Mouse (Mus musculus) kidney, embryonic 16.5 days (tissue): ENCODE results near the gene Rab11b. TPM values are rescaled to one million over a fixed set of nuclear protein-coding genes. Genes with fewer than 3 reads are reported as not detected.
"Not testable (repeated sequence)": the region's sequence is repeated elsewhere in the genome, so short reads cannot be mapped to it uniquely, and the experiment has no call there.

ENCODE experiments used
- ATAC-seq: fragments of 200-750 bp; cut with Nextera tagmentation; 2 replicates; pipeline ENCODE4 v1.8.0; 2017; ENCODE audit warnings: moderate TSS enrichment; ENCODE audit not compliant: low FRiP score, low TSS enrichment
- H3K27ac ChIP-seq: fragments of 300-500 bp; sonication (generic); 2 replicates; pipeline ENCODE4 v1.5.1; 2014; ENCODE audit warnings: low read length
- H3K27me3 ChIP-seq: fragments of 300-500 bp; sonication (generic); 2 replicates; pipeline ENCODE4 v1.6.1; 2014; ENCODE audit warnings: low read length, control low read depth, mixed read lengths; ENCODE audit not compliant: insufficient read depth
- H3K36me3 ChIP-seq: fragments of 300-500 bp; sonication (generic); 2 replicates; pipeline ENCODE4 v1.6.1; 2014; ENCODE audit warnings: low read length, control low read depth, mixed read lengths; ENCODE audit not compliant: insufficient read depth
- H3K4me1 ChIP-seq: fragments of 300-500 bp; sonication (generic); 2 replicates; pipeline ENCODE4 v1.6.1; 2014; ENCODE audit warnings: low read length, control low read depth, mixed read lengths; ENCODE audit not compliant: insufficient read depth
- H3K4me2 ChIP-seq: fragments of 300-500 bp; sonication (generic); replicated peaks from 2 replicates; pipeline ENCODE4 v1.6.1; 2014; ENCODE audit warnings: low read depth, low read length
- H3K4me3 ChIP-seq: fragments of 300-500 bp; sonication (generic); 2 replicates; pipeline ENCODE4 v1.5.1; 2014; ENCODE audit warnings: mild to moderate bottlenecking, low read length
- H3K9ac ChIP-seq: fragments of 300-500 bp; sonication (generic); replicated peaks from 2 replicates; pipeline ENCODE4 v1.6.1; 2014; ENCODE audit warnings: low read length
- H3K9me3 ChIP-seq: fragments of 300-500 bp; sonication (generic); 2 replicates; pipeline ENCODE4 v1.6.1; 2016; ENCODE audit warnings: low read length, control low read depth
- WGBS: fragments of 180-500 bp; shearing (Covaris S2); extraction: QIAGEN DNeasy Blood & Tissue Kit; methylation state at CpG from one replicate; pipeline ENCODE4 v1.1.7; 2014; 5-methylcytosine and 5-hydroxymethylcytosine counted together
- polyA plus RNA-seq: library from polyadenylated mRNA; unstranded; fragments of >200 nt; fragmentation: Nextera tagmentation; extraction: Ambion mirVana; gene quantifications from 2 replicates; pipeline ENCODE4 v1.2.1, GENCODE M21; 2015

The Rab11b gene
- polyA plus RNA-seq, 1 experiment from 2014 or later, result 245 TPM

DNA sequence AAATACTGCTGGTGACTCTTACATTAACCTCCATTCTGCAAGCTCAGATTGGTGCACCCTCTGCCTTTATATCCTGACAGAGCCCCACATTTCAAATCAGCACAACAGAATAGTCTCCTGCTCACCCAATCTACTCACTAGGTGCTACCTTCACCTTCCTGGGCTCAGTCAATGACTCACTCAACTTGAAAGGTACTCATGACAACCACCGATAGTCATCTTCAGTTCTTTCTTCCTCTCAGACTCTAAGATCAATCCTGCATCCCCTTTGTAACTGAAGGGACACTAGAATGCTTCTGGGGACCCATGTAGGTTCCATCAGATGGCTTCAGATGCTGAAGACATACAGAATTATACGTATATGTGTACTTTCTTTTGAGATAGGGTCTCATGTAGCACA is 8.0 kb downstream of the Rab11b start:
- ATAC-seq, result no peak
- 99% methylated on average over 2 of the region's 2 CpGs for WGBS

DNA sequence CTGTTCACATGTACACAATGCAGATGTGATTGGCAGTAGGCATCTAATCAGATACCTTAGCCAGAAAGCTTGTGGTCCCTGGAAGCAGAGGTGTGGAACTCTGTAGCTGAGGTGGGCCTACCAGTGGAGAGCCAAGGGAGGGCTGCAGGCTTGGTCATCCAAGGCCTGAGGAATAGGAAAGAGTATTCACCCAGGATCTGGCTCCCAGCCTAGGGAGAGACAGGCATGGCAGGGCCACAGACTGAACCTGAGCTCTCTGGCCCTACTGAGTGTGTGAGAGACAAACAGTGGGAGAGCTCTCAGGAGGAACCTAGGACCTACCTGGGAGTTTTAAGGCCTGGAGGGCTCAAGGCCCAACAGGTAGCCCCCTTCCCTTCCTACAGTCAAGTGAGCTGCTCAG is 9.1 kb downstream of the Rab11b start:
- Histone ChIP-seq H3K4me3 (no peak overlapping the region), H3K4me2 (no peak overlapping the region), H3K36me3 (peaks cover 43% of the 10 kb centered on the region), H3K9me3 (no peaks in the 10 kb centered on the region), H3K9ac (no peak overlapping the region), H3K27ac (no peak overlapping the region), H3K27me3 (no peaks in the 10 kb centered on the region), H3K4me1 (peaks cover 10% of the 10 kb centered on the region)
- no peak for ATAC-seq

More for the DNA sequence above, 8.0 kb downstream of the Rab11b start:
- Histone ChIP-seq H3K4me1 (peaks cover 21% of the 10 kb centered on the region), H3K4me2 (no peak overlapping the region), H3K4me3 (no peak overlapping the region), H3K27me3 (no peaks in the 10 kb centered on the region), H3K9ac (no peak overlapping the region), H3K9me3 (no peaks in the 10 kb centered on the region), H3K36me3 (peaks cover 40% of the 10 kb centered on the region), H3K27ac (no peak overlapping the region)

DNA sequence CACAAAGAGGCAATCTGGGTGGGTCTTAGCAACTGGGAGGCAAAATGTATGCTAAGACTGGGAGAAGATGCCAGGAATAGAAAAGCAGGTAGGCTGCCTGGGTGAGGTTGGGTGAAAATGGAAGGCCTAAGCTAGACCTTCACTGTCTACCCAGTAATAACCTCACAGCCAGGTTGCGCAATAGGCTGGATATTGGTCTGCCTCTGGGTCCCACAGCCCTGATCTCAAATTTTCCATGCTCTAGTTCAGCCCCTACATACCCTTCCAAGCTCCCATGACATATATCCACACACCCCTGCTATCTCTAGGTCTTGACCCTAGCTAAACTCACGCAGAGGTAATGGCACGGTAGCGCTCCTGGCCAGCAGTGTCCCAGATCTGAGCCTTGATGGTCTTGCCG is 10.9 kb downstream of the Rab11b start:
- H3K4me1 ChIP-seq, result no peaks in the 10 kb centered on the region
- peaks cover 44% of the 10 kb centered on the region for H3K36me3 ChIP-seq
- H3K4me2 ChIP-seq, result no peak overlapping the region
- H3K9me3 ChIP-seq, result no peaks in the 10 kb centered on the region
- no peak for ATAC-seq
- H3K4me3 ChIP-seq, result no peak overlapping the region
- H3K27ac ChIP-seq, result no peak overlapping the region
- 93% methylated on average over 5 of the region's 5 CpGs for WGBS
- H3K27me3 ChIP-seq, result no peaks in the 10 kb centered on the region
- no peak overlapping the region for H3K9ac ChIP-seq

DNA sequence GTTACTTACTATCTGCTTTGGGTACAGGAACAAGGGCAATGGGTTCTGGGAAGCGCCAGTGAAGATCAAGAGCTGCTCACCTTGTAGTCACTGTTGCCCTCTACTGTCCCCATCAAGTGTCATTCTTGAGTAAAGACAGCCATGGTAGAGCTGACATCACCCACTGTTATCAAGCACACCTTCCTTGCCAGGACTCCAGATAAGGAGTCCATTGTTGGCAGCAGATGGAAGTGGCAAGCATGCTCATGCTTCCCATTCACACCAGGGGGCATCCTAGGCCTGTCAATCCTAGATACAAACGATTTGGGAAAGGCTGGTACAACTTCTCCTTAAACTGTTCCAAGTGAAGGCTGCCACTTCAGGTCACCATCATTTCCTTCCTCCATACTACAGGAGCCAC is 14.3 kb downstream of the Rab11b start:
- Histone ChIP-seq H3K4me2 (no peak overlapping the region), H3K4me1 (no peaks in the 10 kb centered on the region), H3K9ac (no peak overlapping the region), H3K27ac (no peak overlapping the region), H3K4me3 (no peak overlapping the region), H3K27me3 (no peaks in the 10 kb centered on the region), H3K36me3 (peaks cover 41% of the 10 kb centered on the region), H3K9me3 (0 out of 2 replicates have a peak, but pooled peaks cover 6% of the 10 kb centered on the region)
- WGBS, result 78% methylated on average over 2 of the region's 2 CpGs
- no peak for ATAC-seq

DNA sequence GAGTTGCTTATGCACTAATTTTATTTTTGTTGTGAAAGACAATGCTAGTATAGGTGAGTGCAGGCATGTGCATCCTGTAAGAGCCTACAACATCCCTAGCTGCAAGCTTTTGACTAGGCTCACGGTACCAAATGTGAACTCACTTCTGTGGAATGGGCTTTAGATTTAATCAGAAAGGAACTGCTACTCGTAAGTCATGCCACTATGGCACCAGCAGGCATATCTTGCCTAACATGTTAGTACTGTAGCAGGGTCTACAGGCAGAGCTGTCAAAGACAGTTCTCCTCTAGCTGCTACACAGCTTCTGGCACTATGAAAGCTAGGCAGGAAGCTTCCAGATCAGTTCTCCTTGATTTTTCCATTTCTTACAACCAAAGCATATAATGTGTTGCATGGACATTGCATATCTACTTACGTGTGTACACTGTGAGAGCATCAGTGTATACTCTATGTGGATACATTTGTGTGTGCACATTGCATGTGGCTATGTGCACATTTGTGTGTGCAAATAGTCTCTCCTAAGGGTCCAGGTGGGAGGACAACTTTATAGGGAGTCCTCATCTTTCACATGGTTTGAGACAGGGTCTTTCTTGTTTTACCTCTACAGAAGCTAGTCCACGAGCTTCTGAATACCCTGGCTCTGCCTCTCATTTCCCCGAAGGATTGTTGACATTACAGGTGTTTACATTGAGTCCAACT is 15.5 kb downstream of the Rab11b start:
- Histone ChIP-seq H3K27me3 (no peaks in the 10 kb centered on the region), H3K9me3 (0 out of 2 replicates have a peak, but pooled peaks cover 6% of the 10 kb centered on the region), H3K36me3 (peaks cover 31% of the 10 kb centered on the region), H3K4me2 (no peak overlapping the region), H3K9ac (no peak overlapping the region), H3K4me3 (no peak overlapping the region), H3K27ac (no peak overlapping the region), H3K4me1 (no peaks in the 10 kb centered on the region)
- WGBS, result 86% methylated on average over 5 of the region's 5 CpGs
- ATAC-seq, result no peak

DNA sequence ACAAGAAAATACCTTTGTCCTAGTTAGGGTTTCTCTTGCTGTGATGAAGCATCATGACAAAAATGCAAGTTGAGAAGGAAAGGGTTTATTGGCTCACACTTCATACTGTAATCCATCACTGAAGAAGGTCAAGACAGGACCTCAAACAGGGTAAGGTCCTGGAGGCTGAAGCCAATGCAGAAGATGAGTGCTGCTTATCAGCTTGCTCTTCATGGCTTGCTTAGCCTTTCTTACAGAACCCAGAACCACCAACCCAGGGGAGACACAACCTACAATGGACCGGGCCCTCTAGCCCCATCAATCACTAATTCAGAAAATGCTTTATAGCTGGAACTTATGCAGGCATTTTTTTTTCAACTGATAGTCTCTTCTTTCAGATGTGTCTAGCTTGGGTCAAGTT is 17.9 kb downstream of the Rab11b start:
- Histone ChIP-seq H3K27ac (no peak overlapping the region), H3K9ac (no peak overlapping the region), H3K4me1 (no peaks in the 10 kb centered on the region), H3K4me3 (no peak overlapping the region), H3K27me3 (no peaks in the 10 kb centered on the region), H3K4me2 (no peak overlapping the region), H3K36me3 (peaks cover 8% of the 10 kb centered on the region), H3K9me3 (0 out of 2 replicates have a peak, but pooled peaks cover 6% of the 10 kb centered on the region)
- WGBS, result 91% methylated on average over 1 of the region's 1 CpGs
- no peak for ATAC-seq

DNA sequence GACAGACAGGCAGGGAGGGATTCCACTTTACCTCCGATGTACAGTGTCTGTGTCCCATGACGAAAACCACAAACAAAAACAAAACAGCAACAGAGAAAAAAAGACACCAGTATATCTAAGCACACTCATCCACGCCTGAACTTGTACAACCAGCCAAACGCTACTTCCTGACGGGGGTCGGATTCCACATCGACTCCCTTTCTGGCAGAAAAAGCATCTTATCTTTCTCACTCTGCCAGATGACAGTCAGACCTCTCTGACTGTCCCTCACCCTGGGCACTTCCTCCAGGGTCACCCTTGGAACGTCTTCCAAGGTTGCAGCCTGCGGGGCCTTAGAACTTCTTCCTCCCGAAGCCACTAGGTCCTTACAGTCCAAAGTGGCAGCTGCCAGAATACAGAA is 26.8 kb downstream of the Rab11b start:
- not testable (repeated sequence) for H3K4me3 ChIP-seq, H3K27ac ChIP-seq, H3K4me1 ChIP-seq, H3K9me3 ChIP-seq, H3K27me3 ChIP-seq, ATAC-seq, H3K4me2 ChIP-seq, H3K36me3 ChIP-seq, H3K9ac ChIP-seq
- 40% methylated on average over 10 of the region's 10 CpGs for WGBS

DNA sequence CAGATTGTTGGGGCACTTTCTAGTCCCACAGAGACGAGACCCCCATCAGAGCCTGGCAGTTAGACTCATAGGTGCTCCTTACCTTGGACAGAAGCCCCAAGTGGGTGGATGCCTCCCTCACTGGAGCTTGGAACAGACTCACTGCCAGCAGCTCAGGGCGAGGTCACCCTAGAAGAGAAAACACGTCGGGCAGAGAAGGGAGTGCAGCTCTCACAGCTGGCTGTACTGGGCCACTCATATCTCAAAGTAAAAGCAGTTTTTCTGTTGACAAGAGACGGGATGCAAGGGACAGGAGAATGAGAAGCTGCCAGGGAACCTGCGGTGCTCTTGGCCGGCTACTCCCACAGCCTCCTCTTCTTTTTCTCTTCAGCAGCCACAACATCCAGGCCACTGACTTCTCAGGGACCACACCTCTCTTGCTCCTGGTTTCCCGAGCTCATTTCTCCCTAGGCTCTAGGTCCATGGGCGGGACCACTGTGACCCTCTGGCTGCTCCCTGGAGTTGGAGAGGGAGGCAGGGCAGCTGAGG is 27.7 kb downstream of the Rab11b start:
- H3K36me3 ChIP-seq, H3K4me1 ChIP-seq, ATAC-seq, H3K27ac ChIP-seq, H3K9me3 ChIP-seq, H3K4me2 ChIP-seq, H3K4me3 ChIP-seq, H3K27me3 ChIP-seq, H3K9ac ChIP-seq: not testable (repeated sequence)
- 43% methylated on average over 9 of the region's 9 CpGs for WGBS

DNA sequence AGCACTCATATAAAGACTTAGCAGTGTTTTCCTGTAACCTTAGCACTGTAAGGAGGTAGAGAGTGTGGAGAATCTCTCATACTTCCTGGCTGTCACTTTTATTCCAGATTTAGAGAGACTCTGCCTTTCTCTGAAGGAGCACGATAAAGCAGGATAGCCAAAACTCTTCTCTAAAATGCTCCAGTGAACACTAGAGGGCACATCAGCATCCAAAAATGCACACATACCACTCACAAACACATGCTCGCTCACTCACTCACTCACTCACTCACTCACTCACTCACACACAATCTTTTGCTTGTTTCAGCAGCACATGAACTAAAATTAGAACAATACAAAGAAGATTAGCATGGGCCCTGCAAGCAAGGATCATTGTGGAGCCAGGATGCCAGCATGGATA is 31.1 kb downstream of the Rab11b start:
- 58% methylated on average over 2 of the region's 2 CpGs for WGBS
- ATAC-seq, result no peak

DNA sequence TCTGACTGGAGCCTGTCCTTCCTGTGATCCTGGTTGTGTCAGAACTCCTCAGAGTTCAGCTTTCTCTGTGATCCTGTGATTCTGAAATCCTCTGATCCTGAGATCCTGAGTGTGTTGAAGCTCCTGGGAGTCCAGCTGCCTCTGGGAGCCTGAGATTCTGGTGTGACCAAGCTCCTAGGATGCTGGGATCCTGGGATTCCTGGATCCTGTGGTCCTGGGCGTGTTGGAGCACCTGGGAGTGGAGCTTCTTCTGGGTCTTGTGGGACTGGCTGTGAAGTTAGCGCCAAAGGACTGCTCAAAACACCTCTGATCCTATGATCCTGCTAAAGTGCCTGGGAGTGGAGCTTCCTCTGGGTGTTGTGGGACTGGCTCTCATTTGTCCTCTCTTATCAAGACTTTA is 31.9 kb downstream of the Rab11b start:
- H3K9ac ChIP-seq, result no peak overlapping the region
- H3K27ac ChIP-seq, result no peak overlapping the region
- no peak overlapping the region for H3K4me2 ChIP-seq
- H3K9me3 ChIP-seq, result no peaks in the 10 kb centered on the region
- 86% methylated on average over 2 of the region's 2 CpGs for WGBS
- H3K4me1 ChIP-seq, result no peaks in the 10 kb centered on the region
- H3K4me3 ChIP-seq, result no peak overlapping the region
- no peak for ATAC-seq
- no peaks in the 10 kb centered on the region for H3K27me3 ChIP-seq
- H3K36me3 ChIP-seq, result no peaks in the 10 kb centered on the region

More for the DNA sequence above, 31.1 kb downstream of the Rab11b start:
- H3K36me3 ChIP-seq, result no peaks in the 10 kb centered on the region
- no peak overlapping the region for H3K9ac ChIP-seq
- H3K4me2 ChIP-seq, result no peak overlapping the region
- H3K27me3 ChIP-seq, result no peaks in the 10 kb centered on the region
- no peak overlapping the region for H3K4me3 ChIP-seq
- no peak overlapping the region for H3K27ac ChIP-seq
- no peaks in the 10 kb centered on the region for H3K9me3 ChIP-seq
- H3K4me1 ChIP-seq, result no peaks in the 10 kb centered on the region
